ENCODE assay signal across 8 mouse cellular contexts in the genomic region with DNA sequence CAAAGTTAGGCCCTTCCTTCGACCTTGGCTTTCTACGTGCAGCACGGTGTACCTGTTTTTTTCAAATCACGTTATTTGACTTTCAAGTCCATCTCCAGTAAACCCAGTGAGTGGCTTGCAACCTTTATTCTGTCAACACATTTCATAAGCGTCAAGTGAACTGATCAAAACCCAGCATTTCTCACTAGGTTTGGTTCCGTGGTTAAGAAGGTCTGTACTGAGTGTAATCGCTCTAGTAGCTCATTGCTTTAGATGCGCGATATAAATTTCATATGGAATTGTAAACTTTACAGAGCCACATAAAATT. TPM values are rescaled to one million over a fixed set of nuclear protein-coding genes. Genes with fewer than 3 reads are reported as not detected.
DNase-seq lines count a peak whose midpoint lies in the region; ATAC-seq and TF ChIP-seq lines count a peak whose summit lies in the region.

No protein-coding gene starts in this region.

- ATAC-seq in liver, embryonic 13.5 days (ENCODE audit: low read depth): no peak

- H3K27me3 ChIP-seq in thymus, adult 2 months (ENCODE audit: control insufficient read depth, insufficient read depth, low read length): no peaks in the 10 kb centered on the region
- no peaks in the 10 kb centered on the region for H3K27me3 ChIP-seq in liver, embryonic 13.5 days

- peak overlapping the region; percentile 88 for H3K9ac ChIP-seq in liver, embryonic 13.5 days

- no peak for TF ChIP-seq POLR2A in thymus, adult 2 months (IDR thresholded peaks at IDR 0.05; ENCODE audit: control insufficient read depth, extremely low read depth, insufficient read depth, low read length, poor library complexity)

- no peak for DNase-seq in gastrocnemius, adult 2 months
- no peak for DNase-seq in gastrocnemius, adult 18-20 months (ENCODE audit: low spot score)
- DNase-seq in thymus, adult 2 months: no peak
- no peak for DNase-seq in thymus, postnatal 10 days (ENCODE audit: low spot score in 2 of 2)
- no peak for DNase-seq in liver, embryonic 13.5 days
- DNase-seq in right cerebral cortex, postnatal 14 days: no peak
- no peak for DNase-seq in natural killer cell, adult 2 months (ENCODE audit: low spot score in 2 of 2)
- DNase-seq in T-cell, adult 2 months (ENCODE audit: low spot score): no peak

- 5% methylated on average over 9 of the region's 9 CpGs for WGBS in thymus, adult 2 months
- WGBS in liver, embryonic 13.5 days (ENCODE audit: insufficient replicate concordance): 4% methylated on average over 9 of the region's 9 CpGs

- H3K4me2 ChIP-seq in liver, embryonic 13.5 days: peak overlapping the region; percentile 88

- no peaks in the 10 kb centered on the region for H3K9me3 ChIP-seq in liver, embryonic 13.5 days (replicated peaks)

- H3K27ac ChIP-seq in gastrocnemius, adult 2 months: peak overlapping the region; percentile 93
- no peak overlapping the region for H3K27ac ChIP-seq in thymus, adult 2 months (ENCODE audit: control insufficient read depth, insufficient read depth, low read length)
- peak overlapping the region; percentile 80 for H3K27ac ChIP-seq in liver, embryonic 13.5 days

- peaks cover 20% of the 10 kb centered on the region for H3K36me3 ChIP-seq in thymus, adult 2 months (ENCODE audit: control insufficient read depth, insufficient read depth, low read length)
- H3K36me3 ChIP-seq in liver, embryonic 13.5 days: peaks cover 35% of the 10 kb centered on the region

- intact Hi-C loops in gastrocnemius, adult 2 months (cut with DNase I): loop anchor here (2.0 to 10.0 kb wide), 5 partner anchors 45 to 571 kb away; a partner anchor contains a TSS

- TF ChIP-seq CTCF in gastrocnemius, adult 2 months (IDR thresholded peaks at IDR 0.05): no peak
- TF ChIP-seq CTCF in thymus, adult 2 months (IDR thresholded peaks at IDR 0.05; ENCODE audit: borderline replicate concordance, control insufficient read depth, extremely low read depth, insufficient read depth, low read length, poor library complexity): no peak

- peaks cover 3% of the 10 kb centered on the region; the same call in 1 of the 2 replicates for H3K4me1 ChIP-seq in thymus, adult 2 months (replicated peaks; ENCODE audit: control insufficient read depth, insufficient read depth, low read length)
- H3K4me1 ChIP-seq in liver, embryonic 13.5 days (replicated peaks): peaks cover 18% of the 10 kb centered on the region

- H3K4me3 ChIP-seq in gastrocnemius, adult 2 months: peak overlapping the region; percentile 95
- peak overlapping the region; percentile 67 for H3K4me3 ChIP-seq in thymus, adult 2 months (ENCODE audit: control insufficient read depth, insufficient read depth, low read length)
- peak overlapping the region; percentile 89 for H3K4me3 ChIP-seq in liver, embryonic 13.5 days (replicated peaks)

RNA-seq across cellular contexts. Expression of a gene that starts 0.5 kb away (rescaled TPM):
- total RNA-seq in gastrocnemius, adult 2 months (2021): 10 to 100 TPM; 51.8 to 60.6 TPM
- total RNA-seq in gastrocnemius, adult 18-20 months (2021): 10 to 100 TPM; 57.1 to 58.3 TPM
- polyA plus RNA-seq in thymus, adult 2 months (2012; rRNA removed): 37.5 TPM in 2 replicates
- 89.4 and 104 TPM in 2 replicates for polyA plus RNA-seq in liver, embryonic 13.5 days (2015; fragmentation: Nextera tagmentation; extraction: Ambion mirVana)

RNA-seq across cellular contexts. Expression of a gene that starts 28.2 kb away (rescaled TPM):
- not detected for total RNA-seq in gastrocnemius, adult 2 months (2021)
- not detected for total RNA-seq in gastrocnemius, adult 18-20 months (2021)
- polyA plus RNA-seq in thymus, adult 2 months (2012; rRNA removed): not detected in 2 replicates
- 0.09 TPM in 1 of 2 replicates, not detected in the other for polyA plus RNA-seq in liver, embryonic 13.5 days (2015; fragmentation: Nextera tagmentation; extraction: Ambion mirVana)

RNA-seq across cellular contexts. Expression of a gene that starts 45.9 kb away (rescaled TPM):
- 10 to 100 TPM; 44.7 to 49.3 TPM for total RNA-seq in gastrocnemius, adult 2 months (2021)
- 10 to 100 TPM; 45.5 to 46.4 TPM for total RNA-seq in gastrocnemius, adult 18-20 months (2021)
- polyA plus RNA-seq in thymus, adult 2 months (2012; rRNA removed): 18.6 and 23.1 TPM in 2 replicates
- polyA plus RNA-seq in liver, embryonic 13.5 days (2015; fragmentation: Nextera tagmentation; extraction: Ambion mirVana): 26.1 and 32.0 TPM in 2 replicates
